10 mouse cellular contexts compared by ENCODE assay signal in genomic region chr5:144159137-144159536, GRCm38 (mm10). TPM values are rescaled to one million over a fixed set of nuclear protein-coding genes. Genes with fewer than 3 reads are reported as not detected.
DNase-seq lines count a peak whose midpoint lies in the region; ATAC-seq and TF ChIP-seq lines count a peak whose summit lies in the region.
"Had no signal": no experiment of that assay in that cellular context is flagged by ENCODE, and none has a peak within 500 bp of the region (broad histone marks: within the 10 kb centered on the region; RNA-seq: fewer than 3 reads in every experiment).

No protein-coding gene starts in this region.

- DNase-seq in forebrain, embryonic 11.5 days (ENCODE audit: low spot score): no peak
- DNase-seq in left cerebral cortex, adult 2 months (ENCODE audit: extremely low spot score in 1 of 2, low spot score in 2 of 2): no peak
- no peak for DNase-seq in left cerebral cortex, adult 11 months (ENCODE audit: low spot score)
- DNase-seq in cerebellum, adult 11-12 months: no peak
- no peak for DNase-seq in thymus, postnatal 36 days
- DNase-seq: B cell, adult 2 months had no signal

- ATAC-seq in forebrain, embryonic 15.5 days (replicated peaks): no peak
- ATAC-seq in forebrain, embryonic 11.5 days (replicated peaks; ENCODE audit: low FRiP score): no peak
- no peak for ATAC-seq in limb, embryonic 15.5 days (ENCODE audit: insufficient number of reproducible peaks, low FRiP score, low TSS enrichment, low read depth)

- peaks cover 15% of the 10 kb centered on the region; the same call in 1 of the 2 replicates for H3K36me3 ChIP-seq in forebrain, embryonic 15.5 days
- H3K36me3 ChIP-seq in forebrain, embryonic 11.5 days (ENCODE audit: control insufficient read depth, insufficient read depth, low read length): no peaks in the 10 kb centered on the region
- peaks cover 13% of the 10 kb centered on the region for H3K36me3 ChIP-seq in limb, embryonic 15.5 days

- TF ChIP-seq CTCF in left cerebral cortex, adult 2 months (IDR thresholded peaks at IDR 0.05): no peak

- no peak overlapping the region for H3K9ac ChIP-seq in forebrain, embryonic 15.5 days (replicated peaks)
- no peak overlapping the region for H3K9ac ChIP-seq in forebrain, embryonic 11.5 days (ENCODE audit: low read length)
- no peak overlapping the region for H3K9ac ChIP-seq in limb, embryonic 15.5 days

- no peaks in the 10 kb centered on the region for H3K27me3 ChIP-seq in forebrain, embryonic 15.5 days
- no peaks in the 10 kb centered on the region for H3K27me3 ChIP-seq in forebrain, embryonic 11.5 days (ENCODE audit: control insufficient read depth, insufficient read depth, low read length)
- no peaks in the 10 kb centered on the region for H3K27me3 ChIP-seq in limb, embryonic 15.5 days

- no peaks in the 10 kb centered on the region for H3K9me3 ChIP-seq in forebrain, embryonic 15.5 days
- no peaks in the 10 kb centered on the region for H3K9me3 ChIP-seq in forebrain, embryonic 11.5 days (ENCODE audit: control insufficient read depth, low read length)
- no peaks in the 10 kb centered on the region for H3K9me3 ChIP-seq in limb, embryonic 15.5 days

- intact Hi-C loops in left cerebral cortex, adult 2 months (cut with DNase I): no loop called here

- peaks cover 7% of the 10 kb centered on the region for H3K4me1 ChIP-seq in forebrain, embryonic 15.5 days
- no peaks in the 10 kb centered on the region for H3K4me1 ChIP-seq in forebrain, embryonic 11.5 days (replicated peaks; ENCODE audit: control insufficient read depth, insufficient read depth, low read length)
- peaks cover 11% of the 10 kb centered on the region; the same call in 1 of the 2 replicates for H3K4me1 ChIP-seq in brown adipose tissue, adult 24 weeks (ENCODE audit: control insufficient read depth, insufficient read depth, insufficient read length, low read length)
- peaks cover 15% of the 10 kb centered on the region for H3K4me1 ChIP-seq in limb, embryonic 15.5 days

- H3K4me3 ChIP-seq in forebrain, embryonic 15.5 days: no peak overlapping the region
- no peak overlapping the region for H3K4me3 ChIP-seq in forebrain, embryonic 11.5 days (ENCODE audit: low read depth, low read length)
- no peak overlapping the region for H3K4me3 ChIP-seq in left cerebral cortex, adult 2 months
- H3K4me3 ChIP-seq in brown adipose tissue, adult 24 weeks (ENCODE audit: insufficient read depth, low read depth, low read length): no peak overlapping the region
- no peak overlapping the region for H3K4me3 ChIP-seq in limb, embryonic 15.5 days

- 84% methylated on average over 8 of the region's 8 CpGs for WGBS in forebrain, embryonic 15.5 days
- 94% methylated on average over 8 of the region's 8 CpGs for WGBS in forebrain, embryonic 11.5 days
- WGBS in limb, embryonic 15.5 days: 77% methylated on average over 8 of the region's 8 CpGs

- no peak overlapping the region for H3K4me2 ChIP-seq in forebrain, embryonic 15.5 days (replicated peaks)
- H3K4me2 ChIP-seq in forebrain, embryonic 11.5 days (ENCODE audit: low read depth, low read length, severe bottlenecking): no peak overlapping the region
- H3K4me2 ChIP-seq in limb, embryonic 15.5 days: no peak overlapping the region

- peak overlapping the region; percentile 65 for H3K27ac ChIP-seq in forebrain, embryonic 15.5 days (replicated peaks)
- no peak overlapping the region for H3K27ac ChIP-seq in forebrain, embryonic 11.5 days (ENCODE audit: low read depth, low read length)
- H3K27ac ChIP-seq in left cerebral cortex, adult 2 months: peak overlapping the region; percentile 59
- H3K27ac ChIP-seq in brown adipose tissue, adult 24 weeks (replicated peaks; ENCODE audit: low read depth, low read length): peak overlapping the region; percentile 43; the same call in 1 of the 2 replicates
- peak overlapping the region; percentile 59; the same call in 1 of the 2 replicates for H3K27ac ChIP-seq in limb, embryonic 15.5 days

RNA-seq across cellular contexts. Expression of gene Bhlha15, which starts 30.9 kb away (rescaled TPM):
- polyA plus RNA-seq in forebrain, embryonic 15.5 days (2015; fragmentation: Nextera tagmentation; extraction: Ambion mirVana): 0.05 and 0.14 TPM in 2 replicates
- 0.12 TPM in 1 of 2 replicates, not detected in the other for polyA plus RNA-seq in forebrain, embryonic 11.5 days (2014; fragmentation: Nextera tagmentation; extraction: Ambion mirVana)
- total RNA-seq in left cerebral cortex, adult 2 months (2021): under 1 TPM; 0.35 to 0.43 TPM
- not detected in 2 replicates for polyA plus RNA-seq in brown adipose tissue, adult 24 weeks (2012; ENCODE audit: insufficient read depth, insufficient read length, missing spikeins)
- polyA plus RNA-seq in limb, embryonic 15.5 days (2015; fragmentation: Nextera tagmentation; extraction: Ambion mirVana): 0.28 and 0.38 TPM in 2 replicates
- total RNA-seq: gastrocnemius, postnatal 4 days had no signal

RNA-seq across cellular contexts. Expression of gene Lmtk2, which starts 58.9 kb away (rescaled TPM):
- 8.4 and 9.1 TPM in 2 replicates for polyA plus RNA-seq in forebrain, embryonic 15.5 days (2015; fragmentation: Nextera tagmentation; extraction: Ambion mirVana)
- polyA plus RNA-seq in forebrain, embryonic 11.5 days (2014; fragmentation: Nextera tagmentation; extraction: Ambion mirVana): 7.8 and 8.3 TPM in 2 replicates
- total RNA-seq in left cerebral cortex, adult 2 months (2021): 100 to 1,000 TPM; 171 to 173 TPM
- 18.5 and 18.8 TPM in 2 replicates for polyA plus RNA-seq in brown adipose tissue, adult 24 weeks (2012; ENCODE audit: insufficient read depth, insufficient read length, missing spikeins)
- polyA plus RNA-seq in limb, embryonic 15.5 days (2015; fragmentation: Nextera tagmentation; extraction: Ambion mirVana): 3.2 and 3.5 TPM in 2 replicates
